Mouse (Mus musculus): ENCODE measurements around the gene Tenm2. TPM values are rescaled to one million over a fixed set of nuclear protein-coding genes. Genes with fewer than 3 reads are reported as not detected.

Gene Tenm2
- total and polyA plus RNA-seq, 3 experiments, result not detected

- Histone ChIP-seq H3K79me2 (ENCODE audit: control insufficient read depth, insufficient read depth, low read length, poor library complexity) (no peaks in the 10 kb centered on the region), H3K9ac (ENCODE audit: control insufficient read depth, low read depth, low read length, poor library complexity, severe bottlenecking) (no peak overlapping the region), H3K27ac (ENCODE audit: control insufficient read depth, low read depth, low read length) (no peak overlapping the region), H3K36me3 (ENCODE audit: control insufficient read depth in 1 of 2, insufficient read depth in 2 of 2, low read length in 2 of 2) (no peaks in the 10 kb centered on the region), H3K4me3 (ENCODE audit: control insufficient read depth in 1 of 2, insufficient read depth in 1 of 2, low read depth in 2 of 2, low read length in 2 of 2) (no peak overlapping the region), H3K9me3 (replicated peaks; ENCODE audit: insufficient read depth, low read length) (no peaks in the 10 kb centered on the region), H3K27me3 (ENCODE audit: control insufficient read depth in 1 of 2, insufficient read depth in 2 of 2, low read length in 2 of 2) (no peaks in the 10 kb centered on the region), H3K4me1 (ENCODE audit: control insufficient read depth in 1 of 2, insufficient read depth in 2 of 2, low read length in 2 of 2) (no peaks in the 10 kb centered on the region)
- no peak for TF ChIP-seq MYC (IDR thresholded peaks at IDR 0.05; ENCODE audit: low read depth, low read length)
- TF ChIP-seq ZKSCAN1 (IDR thresholded peaks at IDR 0.05; ENCODE audit: low read depth, low read length), result no peak
- no peak for TF ChIP-seq JUND (IDR thresholded peaks at IDR 0.05; ENCODE audit: low read depth, low read length)
- TF ChIP-seq MAX (IDR thresholded peaks at IDR 0.05; ENCODE audit: low read length), result no peak
- TF ChIP-seq HCFC1 (IDR thresholded peaks at IDR 0.05; ENCODE audit: low read depth, low read length), result no peak
- TF ChIP-seq E2F4 (IDR thresholded peaks at IDR 0.05; ENCODE audit: borderline replicate concordance, low read depth, low read length), result no peak
- TF ChIP-seq POLR2A (IDR thresholded peaks at IDR 0.05; ENCODE audit: control insufficient read depth in 1 of 2, insufficient read depth in 1 of 2, low read depth in 1 of 2, low read length in 2 of 2, poor library complexity in 1 of 2), result no peak
- no peak for TF ChIP-seq MXI1 (IDR thresholded peaks at IDR 0.05; ENCODE audit: low read depth, low read length)
- TF ChIP-seq RCOR1 (IDR thresholded peaks at IDR 0.05; ENCODE audit: low read depth, low read length), result no peak
- no peak for TF ChIP-seq NELFE (IDR thresholded peaks at IDR 0.05; ENCODE audit: low read depth, low read length)
- TF ChIP-seq TCF12 (IDR thresholded peaks at IDR 0.05; ENCODE audit: low read depth, low read length), result no peak
- no peak for TF ChIP-seq MAFK (IDR thresholded peaks at IDR 0.05; ENCODE audit: borderline replicate concordance, low read depth, low read length)
- TF ChIP-seq UBTF (IDR thresholded peaks at IDR 0.05; ENCODE audit: borderline replicate concordance, insufficient read depth, low read depth, low read length), result no peak
- TF ChIP-seq MEF2A (IDR thresholded peaks at IDR 0.05; ENCODE audit: extremely low read depth, insufficient replicate concordance, low read depth, low read length, poor library complexity, severe bottlenecking), result no peak
- TF ChIP-seq GABPA (IDR thresholded peaks at IDR 0.05; ENCODE audit: low read depth, low read length), result no peak
- no peak for TF ChIP-seq ETS1 (IDR thresholded peaks at IDR 0.05; ENCODE audit: low read depth, low read length)
- no peak for TF ChIP-seq SMC3 (IDR thresholded peaks at IDR 0.05; ENCODE audit: low read depth, low read length)
- no peak for TF ChIP-seq BHLHE40 (IDR thresholded peaks at IDR 0.05; ENCODE audit: borderline replicate concordance, low read depth, low read length)
- no peak for TF ChIP-seq POLR2AphosphoS5 (IDR thresholded peaks at IDR 0.05; ENCODE audit: borderline replicate concordance, low read depth, low read length)
- no peak for DNase-seq (ENCODE audit: low read depth, low spot score)
Measured at GRCm38 (mm10) chr11:36254019-36254418, 981.7 kb downstream of the Tenm2 start.

- DNase-seq (ENCODE audit: low read depth, low spot score), result no peak
- Histone ChIP-seq H3K4me1 (ENCODE audit: control insufficient read depth in 1 of 2, insufficient read depth in 2 of 2, low read length in 2 of 2) (no peaks in the 10 kb centered on the region), H3K27ac (ENCODE audit: control insufficient read depth, low read depth, low read length) (no peak overlapping the region), H3K36me3 (ENCODE audit: control insufficient read depth in 1 of 2, insufficient read depth in 2 of 2, low read length in 2 of 2) (no peaks in the 10 kb centered on the region), H3K27me3 (ENCODE audit: control insufficient read depth in 1 of 2, insufficient read depth in 2 of 2, low read length in 2 of 2) (no peaks in the 10 kb centered on the region), H3K9me3 (replicated peaks; ENCODE audit: insufficient read depth, low read length) (no peaks in the 10 kb centered on the region), H3K4me3 (ENCODE audit: control insufficient read depth in 1 of 2, insufficient read depth in 1 of 2, low read depth in 2 of 2, low read length in 2 of 2) (no peak overlapping the region), H3K9ac (ENCODE audit: control insufficient read depth, low read depth, low read length, poor library complexity, severe bottlenecking) (no peak overlapping the region), H3K79me2 (ENCODE audit: control insufficient read depth, insufficient read depth, low read length, poor library complexity) (no peaks in the 10 kb centered on the region)
- TF ChIP-seq POLR2A (IDR thresholded peaks at IDR 0.05; ENCODE audit: control insufficient read depth in 1 of 2, insufficient read depth in 1 of 2, low read depth in 1 of 2, low read length in 2 of 2, poor library complexity in 1 of 2), result no peak
- no peak for TF ChIP-seq HCFC1 (IDR thresholded peaks at IDR 0.05; ENCODE audit: low read depth, low read length)
- no peak for TF ChIP-seq ZMIZ1 (IDR thresholded peaks at IDR 0.05; ENCODE audit: low read depth, low read length)
- TF ChIP-seq NELFE (IDR thresholded peaks at IDR 0.05; ENCODE audit: low read depth, low read length), result no peak
- TF ChIP-seq RAD21 (IDR thresholded peaks at IDR 0.05; ENCODE audit: low read depth, low read length), result no peak
- no peak for TF ChIP-seq MYB (IDR thresholded peaks at IDR 0.05; ENCODE audit: low read depth, low read length)
- no peak for TF ChIP-seq MAFK (IDR thresholded peaks at IDR 0.05; ENCODE audit: borderline replicate concordance, low read depth, low read length)
- no peak for TF ChIP-seq MAZ (IDR thresholded peaks at IDR 0.05; ENCODE audit: low read depth, low read length)
- TF ChIP-seq CHD1 (IDR thresholded peaks at IDR 0.05; ENCODE audit: low read depth, low read length), result no peak
- TF ChIP-seq NRF1 (IDR thresholded peaks at IDR 0.05; ENCODE audit: insufficient read depth, low read depth, low read length, poor library complexity, severe bottlenecking), result no peak
- TF ChIP-seq UBTF (IDR thresholded peaks at IDR 0.05; ENCODE audit: borderline replicate concordance, insufficient read depth, low read depth, low read length), result no peak
- TF ChIP-seq GABPA (IDR thresholded peaks at IDR 0.05; ENCODE audit: low read depth, low read length), result no peak
- no peak for TF ChIP-seq ELF1 (IDR thresholded peaks at IDR 0.05; ENCODE audit: low read depth, low read length)
- no peak for TF ChIP-seq RCOR1 (IDR thresholded peaks at IDR 0.05; ENCODE audit: low read depth, low read length)
- TF ChIP-seq CHD2 (IDR thresholded peaks at IDR 0.05; ENCODE audit: low read length), result no peak
- TF ChIP-seq JUND (IDR thresholded peaks at IDR 0.05; ENCODE audit: low read depth, low read length), result no peak
Measured at GRCm38 (mm10) chr11:36250111-36250510, 985.7 kb downstream of the Tenm2 start.

All from MEL (cell line).